Mouse (Mus musculus): Measurements from ENCODE around the gene Ehmt1.
"Not testable (repeated sequence)": the region's sequence is repeated elsewhere in the genome, so short reads cannot be mapped to it uniquely, and the experiment has no call there.

Ehmt1 gene

GRCm38 (mm10) chr2:24918930-24919838, at the start of gene Ehmt1:
Gene Ehmt1 (minus strand): TSS chr2:24919614.
- peak; percentile 93 to 96 for DNase-seq

- peak; percentile 88 to 90 for DNase-seq
Observed at GRCm38 (mm10) chr2:24962304-24963000, 43.0 kb upstream of the Ehmt1 start, which contains the start of gene Dph7. Gene Dph7 (plus strand): TSS chr2:24962400.

- DNase-seq, result peak; percentile 19 to 27
Observed at GRCm38 (mm10) chr2:24960910-24961309, 41.5 kb upstream of the Ehmt1 start.

DNA sequence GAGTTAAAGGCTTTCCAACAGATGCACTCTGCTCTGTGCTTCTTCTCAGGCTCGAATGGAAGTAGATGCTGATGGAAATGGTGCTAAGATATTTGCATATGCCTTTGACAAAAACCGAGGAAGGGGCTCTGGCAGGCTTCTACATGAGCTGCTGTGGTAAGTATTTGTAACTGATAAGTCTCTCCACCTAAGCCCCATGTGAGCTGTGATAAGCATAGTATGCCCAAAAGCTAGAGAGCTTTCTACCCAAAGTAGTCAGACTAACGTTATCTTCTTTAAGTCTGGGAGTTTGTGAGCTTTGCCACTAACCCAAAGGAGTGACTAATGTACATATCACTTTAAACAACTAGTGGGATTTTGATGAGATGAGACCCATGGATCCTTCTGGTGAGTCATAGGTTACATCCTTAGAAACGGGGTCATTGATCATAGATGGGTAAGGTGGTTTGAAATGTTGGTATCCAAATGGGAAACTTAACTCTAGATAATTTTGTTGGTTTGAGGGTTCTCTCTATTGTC, 33.2 kb upstream of the Ehmt1 start:
- DNase-seq, result no peak

- DNase-seq, result no peak
Observed at GRCm38 (mm10) chr2:24950189-24950535, 30.7 kb upstream of the Ehmt1 start.

DNA sequence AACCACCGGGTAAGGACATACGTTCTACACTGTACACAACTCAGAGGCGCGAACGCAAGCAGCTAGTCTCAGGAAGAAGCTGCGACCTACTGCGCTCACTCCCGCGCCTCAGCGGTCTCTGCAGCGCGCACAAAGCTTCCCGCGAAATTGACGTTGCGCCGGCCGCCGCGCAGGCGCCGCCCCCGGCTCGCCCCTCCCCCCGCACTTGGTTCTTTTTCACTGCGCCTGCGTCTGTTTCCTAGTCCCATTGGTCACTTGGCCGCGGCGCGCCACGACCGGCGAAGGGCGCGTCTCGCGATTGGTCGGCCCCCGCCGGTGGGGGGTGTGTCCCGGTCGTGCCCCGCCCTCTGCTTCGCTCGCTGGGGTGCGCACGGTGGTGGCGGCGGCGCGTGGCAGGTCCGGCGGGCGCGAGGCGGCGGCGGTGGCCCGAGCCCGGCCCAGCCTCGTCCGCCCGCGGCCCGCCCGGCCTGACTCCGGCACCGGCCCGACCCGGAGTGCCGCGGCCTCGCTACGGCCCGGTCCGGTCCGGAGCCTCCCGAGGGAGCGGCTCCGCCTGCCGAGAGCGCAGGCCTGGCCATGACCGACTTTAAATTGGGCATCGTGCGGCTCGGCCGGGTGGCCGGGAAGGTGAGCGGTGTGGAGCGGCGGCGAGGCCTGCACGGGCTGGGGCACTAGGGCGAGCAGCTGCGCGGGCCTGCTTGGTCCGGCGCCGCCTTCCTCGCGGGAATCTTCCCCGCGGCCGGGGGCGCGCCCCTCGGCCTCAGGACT, 30.2 kb upstream of the Ehmt1 start, which contains the start of gene Zmynd19:
Zmynd19 (plus strand) TSS at position 372 of the 768 bp plus-strand sequence.
- DNase-seq, result peak; percentile 98 to 99

- DNase-seq, result not testable (repeated sequence)
Observed at GRCm38 (mm10) chr2:24944304-24944703, 24.9 kb upstream of the Ehmt1 start.

GRCm38 (mm10) chr2:24942092-24942491, 22.7 kb upstream of the Ehmt1 start:
- DNase-seq, result no peak

GRCm38 (mm10) chr2:24935057-24935796, 15.8 kb upstream of the Ehmt1 start, which contains the start of gene Arrdc1:
Gene Arrdc1 (minus strand): TSS chr2:24935252.
- peak; percentile 77 to 82 for DNase-seq

DNA sequence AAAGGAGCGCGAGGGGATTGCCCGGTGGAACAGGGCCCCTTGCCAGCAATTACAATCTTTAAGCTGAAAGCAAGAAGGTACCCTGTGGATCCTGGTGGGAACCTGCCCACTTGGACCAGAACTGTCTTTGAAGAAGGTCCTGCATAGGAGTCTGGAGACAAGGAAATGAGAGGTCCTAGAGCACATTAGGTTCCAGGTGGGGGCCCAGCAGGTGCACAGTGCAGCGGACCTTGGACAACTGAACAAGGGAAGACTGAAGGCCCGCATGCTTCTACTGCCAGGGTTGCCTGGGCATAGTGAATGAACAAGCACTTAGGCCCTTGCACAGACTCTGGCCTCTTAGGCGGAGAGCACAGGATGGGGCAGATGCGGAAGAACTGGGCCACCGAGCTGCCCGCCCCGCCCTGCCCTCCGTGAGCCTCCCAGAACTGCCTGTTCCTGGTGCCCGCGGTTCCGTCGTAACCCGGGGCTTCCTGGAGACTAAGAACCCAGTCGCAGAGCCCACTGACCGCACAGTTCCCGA, 15.1 kb upstream of the Ehmt1 start:
- DNase-seq, result peak; percentile 51 to 55

DNA sequence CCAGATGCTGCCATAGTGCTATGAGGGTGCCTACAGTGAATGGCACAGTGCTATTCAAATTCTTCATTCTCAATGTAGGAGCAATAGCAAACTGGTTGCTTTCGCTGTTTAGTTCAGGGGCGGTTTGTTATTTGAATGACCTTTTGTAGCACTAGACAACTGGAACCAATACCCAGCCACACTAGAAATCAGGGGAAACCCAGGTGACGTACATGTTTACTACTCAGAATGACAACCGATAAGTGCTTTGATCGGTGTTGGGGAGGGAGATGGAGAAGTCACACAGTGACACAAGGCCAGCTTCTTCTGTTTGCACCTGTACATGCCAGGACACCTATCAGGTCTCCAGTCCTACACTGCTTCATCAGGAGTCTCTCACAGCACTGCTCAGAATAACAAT, 10.2 kb upstream of the Ehmt1 start:
- no peak for DNase-seq

DNA sequence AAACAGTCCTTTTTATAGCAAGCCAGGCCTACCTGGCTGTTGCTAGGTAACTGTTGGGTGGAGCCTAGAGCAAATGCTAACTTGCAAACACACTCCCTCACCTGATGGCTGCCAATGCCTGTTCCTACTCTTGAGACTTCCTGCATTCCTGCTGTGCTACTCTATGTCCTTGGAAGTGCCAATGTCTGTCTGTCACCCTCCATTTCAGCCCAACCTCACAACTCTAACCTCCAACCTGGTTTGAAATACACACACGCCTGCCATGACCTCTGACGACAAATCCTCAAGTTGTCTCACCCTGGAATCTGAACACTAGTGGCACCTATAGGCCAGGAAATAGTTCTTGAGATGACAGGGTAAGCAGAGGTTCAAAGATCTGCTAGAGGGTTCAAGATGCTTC, 9.7 kb upstream of the Ehmt1 start:
- no peak for DNase-seq

DNA sequence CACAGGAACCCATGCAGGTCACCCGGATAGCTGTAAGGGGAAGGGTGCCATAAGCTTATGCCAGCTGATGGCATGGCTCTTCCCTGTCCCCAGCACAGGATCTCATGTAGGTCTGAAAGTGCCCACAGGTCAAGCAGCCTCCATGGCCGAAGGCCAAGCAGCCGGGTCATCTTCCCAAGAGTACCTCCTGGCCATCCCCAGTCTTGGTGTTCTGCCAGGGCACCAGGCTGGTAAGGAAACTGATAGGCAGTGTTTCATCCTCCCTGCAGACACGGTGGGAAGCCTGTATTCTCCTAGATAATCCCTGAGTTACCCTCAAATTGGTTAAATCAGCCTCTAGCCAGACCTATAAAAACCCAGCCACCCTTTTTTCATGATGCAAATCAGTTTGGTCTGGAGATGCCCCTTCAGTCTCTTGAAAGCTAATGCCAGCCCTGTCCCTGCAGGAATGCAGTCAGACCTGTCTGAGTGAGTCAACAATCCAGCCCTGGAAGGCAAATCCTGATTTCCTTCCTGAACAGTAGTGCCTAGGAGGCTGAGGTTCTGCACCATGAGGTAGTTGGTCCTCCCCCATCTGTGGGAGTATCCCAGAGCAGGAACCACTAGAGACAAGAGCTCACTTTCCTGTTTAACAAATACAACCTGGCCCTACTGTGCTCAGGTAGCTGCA, 8.5 kb upstream of the Ehmt1 start:
- peak; percentile 42 to 53 for DNase-seq

- DNase-seq, result no peak
Observed at GRCm38 (mm10) chr2:24926965-24927358, 7.5 kb upstream of the Ehmt1 start.

GRCm38 (mm10) chr2:24926345-24926964, 7.0 kb upstream of the Ehmt1 start:
- DNase-seq, result no peak

DNA sequence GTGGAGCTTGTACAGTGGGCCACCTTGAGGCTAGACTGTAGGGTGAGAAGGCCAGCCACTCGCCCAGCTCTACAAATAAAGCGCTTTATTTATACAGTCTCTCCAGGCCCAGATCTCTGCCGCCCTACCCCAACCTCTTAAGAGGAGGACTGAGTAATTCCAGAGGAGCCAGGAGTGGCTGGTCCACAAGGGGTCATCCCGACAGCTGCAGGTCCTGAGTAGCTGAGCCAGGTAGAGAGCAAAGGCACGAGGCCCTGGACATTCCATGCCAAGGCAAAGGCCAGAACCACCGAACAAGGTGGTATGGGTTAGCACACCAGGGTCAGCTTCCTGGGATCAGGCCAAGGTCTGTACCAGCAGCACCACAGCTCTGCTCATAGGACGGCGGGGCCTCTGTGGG, 5.9 kb upstream of the Ehmt1 start:
- no peak for DNase-seq

GRCm38 (mm10) chr2:24923561-24923960, 4.1 kb upstream of the Ehmt1 start:
- no peak for DNase-seq

DNA sequence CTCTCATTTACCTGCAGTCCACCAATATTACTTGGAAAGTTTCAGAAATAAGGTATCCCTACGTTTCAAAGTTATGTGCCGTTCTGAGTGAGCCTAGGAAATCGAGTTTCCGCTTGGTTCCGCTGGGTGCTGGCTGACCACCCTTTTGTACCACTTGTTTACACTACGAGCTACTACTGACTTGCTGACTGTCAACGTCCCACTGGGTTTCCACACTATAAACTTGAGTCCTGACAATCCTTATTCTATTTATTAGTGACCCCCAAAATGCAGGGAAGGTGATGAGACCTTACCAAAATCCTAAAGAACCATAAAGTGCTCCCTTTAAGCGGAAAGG, 393 bp upstream of the Ehmt1 start:
- DNase-seq, result no peak

DNA sequence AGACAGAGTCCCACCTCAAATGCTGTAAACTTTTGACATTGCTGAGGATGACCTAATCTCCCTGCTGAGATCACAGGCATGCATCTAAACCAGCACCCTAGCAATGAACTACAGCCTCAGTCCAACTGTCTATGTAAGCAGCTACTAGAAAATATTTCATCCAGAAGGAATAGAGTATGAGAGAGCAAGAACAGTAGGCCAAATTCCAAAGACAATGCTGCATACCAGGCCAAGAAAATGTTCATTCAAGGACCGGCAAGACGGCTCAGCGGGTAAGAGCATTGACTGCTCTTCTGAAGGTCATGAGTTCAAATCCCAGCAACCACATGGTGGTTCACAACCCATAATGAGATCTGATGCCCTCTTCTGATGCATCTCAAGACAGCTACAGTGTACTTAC, 4.7 kb downstream of the Ehmt1 start:
- no peak for DNase-seq

DNA sequence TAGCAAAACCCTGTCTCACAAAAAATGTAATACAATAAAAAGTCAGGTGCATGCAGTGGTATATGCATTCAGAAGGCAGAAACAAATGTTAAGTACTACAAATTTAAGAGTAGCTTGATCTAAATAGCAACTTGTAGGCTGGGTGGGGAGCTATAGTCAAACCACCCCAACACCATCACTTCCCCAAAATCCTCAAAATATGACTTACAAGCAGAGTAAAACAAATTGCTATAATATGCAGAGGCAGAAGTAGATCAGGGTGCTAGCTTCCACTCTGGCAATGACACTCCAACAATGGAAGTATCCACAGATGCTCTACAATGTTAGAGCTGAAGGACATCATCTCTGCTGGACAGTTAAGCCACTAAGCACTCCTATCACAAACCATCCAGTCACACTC, 6.8 kb downstream of the Ehmt1 start:
- DNase-seq, result no peak

GRCm38 (mm10) chr2:24912189-24912588, 7.2 kb downstream of the Ehmt1 start:
- no peak for DNase-seq
